Mouse (Mus musculus): ENCODE results near the gene Cnfn.

- no peak for TF ChIP-seq POLR2A (IDR thresholded peaks at IDR 0.05; ENCODE audit: low read depth, low read length)
- no peak for TF ChIP-seq CTCF (IDR thresholded peaks at IDR 0.05; ENCODE audit: extremely low read depth, insufficient read depth, insufficient read length, insufficient replicate concordance)
These were observed 36.9 kb upstream of the Cnfn start for GRCm38 (mm10) chr7:25406468-25406867.
